Mouse (Mus musculus) hematopoietic stem cell, adult 5-6 weeks (primary cell): ENCODE results near the gene Cdc14a. TPM values are rescaled to one million over a fixed set of nuclear protein-coding genes. Genes with fewer than 3 reads are reported as not detected.
"Not testable (repeated sequence)": the region's sequence is repeated elsewhere in the genome, so short reads cannot be mapped to it uniquely, and the experiment has no call there.

Source experiments
- ATAC-seq, 2 experiments: fragments of 125-278 bp in 1 of 2; replicated peaks in 1 of 2; 2 replicates each; pipeline ENCODE4 v1.8.0; 2016 to 2017; ENCODE audit warnings: inconsistent platforms in 2 of 2, mild to moderate bottlenecking in 2 of 2, moderate number of reproducible peaks in 2 of 2, low read depth in 1 of 2, moderate TSS enrichment in 1 of 2; ENCODE audit not compliant: low FRiP score in 2 of 2, poor library complexity in 2 of 2, severe bottlenecking in 2 of 2, insufficient read depth in 1 of 2, low TSS enrichment in 1 of 2
- total RNA-seq: library from RNA; stranded (forward); fragments of 172-1452, 232-1000 nt; gene quantifications from 2 replicates; pipeline ENCODE4 v1.2.3, GENCODE M21; 2017

The Cdc14a gene
- total RNA-seq, 1 experiment from 2014 or later, result 44.7 TPM

DNA sequence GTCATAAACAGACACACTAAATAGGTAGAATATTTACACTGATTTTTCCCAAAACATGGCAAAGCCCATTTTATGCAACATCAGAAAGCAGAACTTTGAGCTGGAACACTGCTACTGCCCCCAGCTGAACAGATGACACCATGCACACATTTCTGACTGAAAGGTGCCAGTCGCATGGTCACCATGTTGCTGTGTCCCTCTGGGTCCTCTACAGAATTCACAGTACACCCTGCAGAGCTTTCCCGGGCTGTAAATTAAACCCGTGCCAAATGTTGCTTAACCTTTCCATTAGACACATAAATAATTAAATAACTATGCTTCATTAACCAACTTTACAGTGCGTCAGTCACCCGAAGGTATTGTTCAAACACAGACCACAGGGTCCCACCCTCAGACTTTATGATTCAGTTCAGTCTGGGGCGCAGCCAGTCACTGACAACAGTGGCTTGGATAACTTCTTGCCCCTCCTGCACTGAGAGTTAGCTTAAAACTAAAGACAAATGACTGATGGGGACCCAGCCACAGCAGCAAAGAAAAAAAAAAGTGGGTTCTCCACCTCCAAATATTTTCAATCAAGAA, 73.4 kb downstream of the Cdc14a start:
- no peak for ATAC-seq

DNA sequence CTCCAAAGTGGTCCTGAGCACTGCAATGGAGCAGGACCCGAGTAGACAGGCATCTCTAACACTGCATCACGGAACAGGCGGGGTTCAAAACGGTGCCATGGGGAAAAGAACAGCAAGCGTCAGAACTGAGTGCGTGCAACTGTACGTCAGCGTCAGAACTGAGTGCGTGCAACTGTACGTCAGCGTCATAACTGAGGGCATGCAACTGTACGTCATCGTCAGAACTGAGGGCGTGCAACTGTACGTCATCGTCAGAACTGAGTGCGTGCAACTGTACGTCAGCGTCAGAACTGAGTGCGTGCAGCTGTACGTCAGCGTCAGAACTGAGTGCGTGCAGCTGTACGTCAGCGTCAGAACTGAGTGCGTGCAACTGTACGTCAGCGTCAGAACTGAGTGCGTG, 76.3 kb downstream of the Cdc14a start:
- ATAC-seq, result not testable (repeated sequence)

- ATAC-seq, result no peak
Measured at GRCm38 (mm10) chr3:116345245-116345644, 78.6 kb downstream of the Cdc14a start.

DNA sequence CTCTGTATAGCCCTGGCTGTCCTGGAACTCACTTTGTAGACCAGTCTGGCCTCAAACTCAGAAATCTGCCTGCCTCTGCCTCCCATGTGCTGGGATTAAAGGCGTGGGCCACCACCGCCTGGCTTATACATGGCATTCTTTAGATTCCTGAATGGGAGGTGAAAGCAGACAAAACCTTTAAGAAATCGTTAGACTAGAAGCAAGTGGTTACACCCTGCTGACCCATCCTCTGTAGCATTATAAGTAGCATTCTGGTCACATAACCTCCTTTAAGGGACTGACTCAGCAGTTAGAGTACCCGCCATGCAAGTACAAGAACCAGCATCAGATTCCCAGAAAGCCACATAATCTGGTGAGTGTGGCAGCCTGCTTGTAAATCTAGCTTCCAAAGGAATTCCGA, 81.6 kb downstream of the Cdc14a start:
- no peak for ATAC-seq

- ATAC-seq, result peak; percentile 87 to 90
Measured at GRCm38 (mm10) chr3:116340950-116341624, 82.7 kb downstream of the Cdc14a start.

GRCm38 (mm10) chr3:116340281-116340680, 83.6 kb downstream of the Cdc14a start:
- ATAC-seq, result no peak

GRCm38 (mm10) chr3:116338616-116339015, 85.2 kb downstream of the Cdc14a start:
- no peak; a peak in 1 of 4 replicates for ATAC-seq

GRCm38 (mm10) chr3:116337840-116338239, 86.0 kb downstream of the Cdc14a start:
- ATAC-seq, result peak in 1 of 2 experiments; percentile 8; a peak in 1 of 4 replicates

- ATAC-seq, result no peak
Measured at GRCm38 (mm10) chr3:116335036-116335435, 88.8 kb downstream of the Cdc14a start.

DNA sequence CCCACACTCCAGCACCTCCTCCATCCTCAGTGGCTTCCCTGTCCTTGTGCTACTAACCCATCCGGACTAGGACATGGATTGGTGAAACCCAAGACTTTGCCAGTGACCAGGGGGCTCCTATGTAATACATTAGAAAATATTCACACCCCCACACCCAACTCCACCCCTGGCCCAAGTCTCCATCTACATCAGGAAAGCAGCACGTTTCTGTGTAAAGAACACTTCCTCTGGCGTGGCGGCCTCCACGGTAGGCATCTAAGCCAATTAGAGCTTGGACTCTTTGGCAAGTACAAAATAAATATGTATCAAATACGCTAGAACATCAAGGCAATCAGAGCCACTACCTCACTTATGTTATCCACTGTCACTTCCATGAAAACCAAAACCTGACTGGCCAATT, 90.1 kb downstream of the Cdc14a start:
- no peak for ATAC-seq

DNA sequence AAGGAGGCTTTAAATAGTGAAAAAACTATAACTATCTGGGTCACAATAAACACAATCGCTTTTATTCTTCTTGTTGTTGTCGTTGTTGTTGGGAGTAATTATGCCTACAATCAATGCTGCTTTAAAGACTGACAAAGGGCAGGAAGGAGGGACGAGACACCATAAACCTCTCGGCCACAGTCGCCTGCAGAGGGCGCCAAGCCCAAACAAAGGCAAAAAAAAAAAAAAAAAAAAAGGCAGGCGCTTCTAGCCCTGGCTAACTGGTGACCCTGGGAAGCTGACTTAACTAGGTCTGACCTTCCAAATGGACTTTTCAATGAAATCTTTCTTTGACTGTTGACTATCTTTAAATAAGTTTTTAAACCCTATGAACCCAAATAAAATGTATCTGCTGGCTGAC, 90.6 kb downstream of the Cdc14a start:
- ATAC-seq, result peak in 1 of 2 experiments; percentile 49; a peak in 1 of 4 replicates

DNA sequence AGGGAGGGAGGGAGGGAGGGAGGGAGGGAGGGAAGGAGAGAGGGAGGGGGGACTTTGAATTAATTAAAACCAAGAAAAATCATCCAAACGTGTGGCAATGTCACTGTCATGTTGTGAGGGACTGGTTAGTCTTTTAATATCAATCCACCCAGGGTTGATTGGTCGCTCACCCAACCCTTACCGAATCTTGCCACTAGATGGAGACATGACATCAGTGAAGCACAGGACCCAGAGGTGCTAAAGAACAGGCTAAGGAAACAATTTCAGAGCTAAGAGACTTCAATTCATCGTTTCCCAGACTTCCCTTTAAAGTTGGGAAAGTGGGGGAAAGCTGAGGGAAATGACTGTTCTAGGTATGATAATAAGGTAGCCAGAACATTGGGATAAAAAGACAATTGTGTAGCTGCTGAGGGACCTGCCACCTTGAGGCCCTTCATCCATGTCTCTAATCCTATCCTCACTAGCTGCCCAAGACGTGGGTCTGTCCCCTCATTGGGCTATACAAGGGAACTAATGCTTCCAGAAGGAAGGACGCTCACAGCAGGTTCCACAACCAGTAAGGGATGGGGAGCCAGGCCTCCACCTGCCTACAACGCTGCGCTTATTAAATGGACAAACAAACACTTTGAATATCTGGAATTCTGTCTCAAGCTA, 91.9 kb downstream of the Cdc14a start:
- peak; percentile 66 to 71 for ATAC-seq

DNA sequence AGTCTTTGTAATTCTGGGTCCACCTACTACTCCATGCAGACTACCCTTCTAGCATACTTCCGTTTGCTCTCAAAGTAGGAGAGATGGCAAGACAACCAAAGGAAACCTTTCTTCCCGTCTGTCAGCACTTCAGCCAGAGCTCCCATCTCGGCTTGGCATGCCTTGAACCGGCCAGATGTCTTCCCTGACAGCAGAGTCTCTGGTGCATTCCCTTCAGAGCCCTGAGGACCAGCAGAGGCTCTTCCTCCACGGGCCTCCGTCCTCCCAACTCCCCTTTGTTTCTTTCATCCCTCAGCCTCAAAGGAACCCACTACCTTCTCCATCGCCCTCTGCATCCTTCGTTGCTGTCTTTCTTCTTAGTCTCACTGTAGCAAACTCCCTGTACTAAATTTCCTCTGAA, 93.9 kb downstream of the Cdc14a start:
- no peak for ATAC-seq

DNA sequence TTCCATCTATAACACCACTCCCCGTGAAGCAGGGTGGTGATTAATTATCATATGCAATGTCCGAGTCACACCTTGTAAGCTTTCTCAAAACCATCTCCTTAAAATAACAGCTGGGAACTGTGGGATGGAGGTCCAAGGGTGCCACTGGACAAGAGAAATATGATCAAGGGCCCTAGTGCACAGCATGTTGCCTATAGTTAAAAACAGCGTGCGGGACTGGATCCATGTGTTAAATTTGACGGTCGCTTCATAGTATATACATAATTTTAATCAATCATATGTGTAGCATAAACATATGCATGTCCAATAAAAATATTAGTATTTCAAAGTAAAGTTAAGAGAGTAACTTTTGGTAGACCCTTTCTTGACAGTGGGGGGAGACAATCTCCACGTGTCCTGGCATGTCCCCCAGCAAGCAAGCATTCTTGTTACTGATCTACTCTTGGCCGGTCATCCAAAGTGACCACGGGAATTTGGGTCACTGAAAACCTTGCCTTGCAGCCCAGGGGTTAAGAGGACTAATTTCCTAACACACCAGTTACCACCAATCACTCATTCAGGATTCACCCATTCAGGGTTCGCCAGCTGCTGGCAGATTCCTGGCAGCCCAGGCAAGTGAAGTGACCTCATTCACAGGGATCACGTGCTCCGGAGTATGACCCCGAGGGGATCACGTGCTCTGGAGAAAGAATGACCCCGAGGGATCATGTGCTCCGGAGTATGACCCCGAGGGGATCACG, 94.6 kb downstream of the Cdc14a start:
- ATAC-seq, result no peak

DNA sequence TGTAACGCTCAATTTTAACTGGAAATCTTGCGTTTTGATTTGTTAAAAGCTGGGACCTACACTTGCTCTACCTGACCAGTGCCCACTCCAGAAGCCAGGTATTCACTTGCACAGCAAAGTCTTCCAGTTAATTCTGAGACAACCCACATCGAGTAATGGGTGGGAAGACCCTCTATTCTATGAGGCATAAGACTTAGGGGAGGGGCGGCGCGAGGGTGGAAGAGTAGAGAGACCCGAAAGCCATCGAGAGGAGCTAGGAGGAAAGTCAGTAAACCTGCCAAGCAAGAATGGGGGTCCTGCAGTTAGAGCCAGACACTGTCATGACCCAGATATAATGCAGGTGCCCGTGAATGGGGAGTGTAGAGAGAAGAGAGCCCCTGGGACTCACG, 96.2 kb downstream of the Cdc14a start:
- no peak for ATAC-seq

DNA sequence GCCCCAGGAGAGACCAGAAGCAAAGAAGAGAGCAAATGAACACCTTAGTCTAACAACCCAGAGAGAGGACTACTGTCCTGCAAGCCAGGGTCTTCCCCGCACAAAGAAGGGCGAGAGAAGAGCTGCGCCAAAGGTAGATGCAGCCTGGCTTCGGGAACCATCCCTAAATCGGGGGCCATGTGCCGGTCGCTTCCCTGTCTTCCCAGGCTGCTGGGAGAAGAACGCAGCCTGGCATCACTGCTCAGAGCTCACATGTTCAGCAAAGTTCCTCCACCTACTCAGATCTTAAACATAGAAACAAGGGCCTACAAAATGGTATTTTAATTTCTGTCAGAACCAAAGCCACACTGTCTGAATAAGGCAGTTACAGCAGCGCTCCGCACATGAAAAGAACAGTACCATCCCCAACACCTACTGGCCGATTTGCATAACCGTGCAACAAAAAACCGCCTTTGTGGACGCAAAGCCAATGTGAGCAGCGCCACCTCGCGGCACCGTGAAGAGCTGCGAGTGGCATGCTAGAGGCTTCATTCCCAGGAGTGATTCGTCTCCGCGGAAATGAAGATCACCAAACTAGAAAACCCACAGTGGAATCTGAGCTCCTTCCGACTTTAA, 96.7 kb downstream of the Cdc14a start:
- ATAC-seq, result peak; percentile 85 to 89

- no peak for ATAC-seq
Measured at GRCm38 (mm10) chr3:116325501-116325900, 98.3 kb downstream of the Cdc14a start.

- no peak for ATAC-seq
Measured at GRCm38 (mm10) chr3:116319696-116320095, 104.1 kb downstream of the Cdc14a start.
